Mouse (Mus musculus) ES-Bruce4 (cell line): Measurements from ENCODE around the gene Ang. TPM values are rescaled to one million over a fixed set of nuclear protein-coding genes. Genes with fewer than 3 reads are reported as not detected.

Experiments used
- H3K27ac ChIP-seq: 2 replicates; pipeline ENCODE4 v1.5.1; 2012; ENCODE audit warnings: low read length, inconsistent platforms; ENCODE audit not compliant: insufficient read depth
- H3K27me3 ChIP-seq: 2 replicates; pipeline ENCODE4 v1.6.1; 2012; ENCODE audit warnings: mild to moderate bottlenecking, low read length, inconsistent platforms; ENCODE audit not compliant: control insufficient read depth, poor library complexity, insufficient read depth, severe bottlenecking
- H3K36me3 ChIP-seq: 2 replicates; pipeline ENCODE4 v1.6.1; 2012; ENCODE audit warnings: inconsistent platforms, mild to moderate bottlenecking, low read length, moderate library complexity; ENCODE audit not compliant: control insufficient read depth, poor library complexity, insufficient read depth, severe bottlenecking
- H3K4me1 ChIP-seq: one replicate; pipeline ENCODE4 v1.8.1; 2011; ENCODE audit warnings: low read length; ENCODE audit not compliant: control insufficient read depth, insufficient read depth
- H3K4me3 ChIP-seq: 2 replicates; pipeline ENCODE4 v1.5.1; 2011; ENCODE audit warnings: low read depth, mild to moderate bottlenecking, low read length
- H3K9ac ChIP-seq: 2 replicates; pipeline ENCODE4 v1.6.1; 2012; ENCODE audit warnings: low read depth, mild to moderate bottlenecking, inconsistent platforms; ENCODE audit not compliant: poor library complexity, severe bottlenecking
- H3K9me3 ChIP-seq: replicated peaks from 2 replicates; pipeline ENCODE4 v1.6.1; 2012; ENCODE audit warnings: mild to moderate bottlenecking, low read length, inconsistent platforms; ENCODE audit not compliant: control insufficient read depth, poor library complexity, insufficient read depth, severe bottlenecking
- CTCF ChIP-seq: IDR thresholded peaks from one replicate; pipeline ENCODE4 v1.8.1; 2011; ENCODE audit warnings: low read depth, low read length
- EP300 ChIP-seq: IDR thresholded peaks from 2 replicates; pipeline ENCODE4 v1.6.1; 2011; ENCODE audit warnings: low read depth, low read length; ENCODE audit not compliant: insufficient read depth
- POLR2A ChIP-seq: IDR thresholded peaks from one replicate; pipeline ENCODE4 v1.8.1; 2011; ENCODE audit warnings: low read length; ENCODE audit not compliant: insufficient read depth
- polyA plus RNA-seq: library from polyadenylated mRNA; stranded (reverse); fragments of >200 nt; gene quantifications from 2 replicates; pipeline ENCODE4 v1.2.4, GENCODE M21; 2011; ENCODE audit warnings: low read depth; ENCODE audit not compliant: missing spikeins, insufficient read depth, insufficient read length

Gene Ang
- polyA plus RNA-seq, 1 experiment: 3.2 TPM

DNA sequence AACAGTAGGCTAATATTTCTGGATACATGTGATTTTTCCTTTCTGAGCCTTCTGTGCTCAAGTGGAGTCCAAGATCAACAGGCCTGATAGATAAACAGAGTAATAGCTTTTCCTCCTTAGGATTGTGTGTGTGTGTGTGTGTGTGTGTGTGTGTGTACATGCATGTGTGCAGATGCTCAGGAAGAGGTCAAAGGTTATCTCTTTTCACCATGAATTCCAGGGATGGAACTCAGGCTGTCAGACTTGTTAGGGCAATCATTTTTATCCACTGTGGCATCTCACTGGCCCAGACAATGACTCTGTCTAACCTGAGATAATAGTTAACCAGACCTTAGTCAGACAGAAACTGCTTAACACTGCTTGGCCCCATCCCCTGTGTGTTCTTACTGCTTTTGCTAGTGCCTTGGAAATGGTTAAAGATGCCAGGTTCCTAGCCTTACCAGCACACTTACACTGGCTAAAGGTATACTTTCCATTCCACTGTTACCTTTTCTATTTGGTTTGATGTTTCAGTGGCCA is 15.6 kb downstream of the Ang start:
- Histone ChIP-seq H3K4me1 (no peaks in the 10 kb centered on the region), H3K36me3 (no peaks in the 10 kb centered on the region), H3K27me3 (no peaks in the 10 kb centered on the region), H3K27ac (no peak overlapping the region), H3K9ac (no peak overlapping the region), H3K9me3 (no peaks in the 10 kb centered on the region), H3K4me3 (no peak overlapping the region)
- TF ChIP-seq EP300: no peak
- TF ChIP-seq CTCF: no peak
- TF ChIP-seq POLR2A: no peak

DNA sequence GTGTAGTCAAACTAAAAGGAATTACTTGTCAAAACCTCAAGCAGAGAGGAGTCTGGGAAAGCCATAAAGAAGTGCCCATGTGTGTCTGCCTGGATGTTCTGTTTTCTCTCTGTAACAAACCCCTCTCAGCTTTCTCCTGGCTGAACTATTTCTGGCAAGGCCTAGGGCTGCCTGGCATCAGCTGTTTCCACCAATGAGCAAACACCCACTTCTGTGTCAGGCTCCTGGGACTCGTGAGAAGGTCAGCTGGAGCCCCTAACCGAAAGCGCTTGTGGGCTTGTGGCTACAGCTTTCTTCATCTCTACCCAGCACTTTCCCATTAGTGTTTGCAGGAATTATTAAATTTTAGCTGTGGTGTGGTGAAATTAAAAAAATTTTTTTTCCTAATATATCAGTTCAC is 21.0 kb downstream of the Ang start:
- no peaks in the 10 kb centered on the region for H3K36me3 ChIP-seq
- no peaks in the 10 kb centered on the region for H3K4me1 ChIP-seq
- H3K27ac ChIP-seq: no peak overlapping the region
- TF ChIP-seq CTCF (no peak), POLR2A (no peak), EP300 (no peak)
- H3K27me3 ChIP-seq: no peaks in the 10 kb centered on the region; the same call in 1 of the 2 replicates
- no peaks in the 10 kb centered on the region for H3K9me3 ChIP-seq
- no peak overlapping the region for H3K4me3 ChIP-seq
- no peak overlapping the region for H3K9ac ChIP-seq

DNA sequence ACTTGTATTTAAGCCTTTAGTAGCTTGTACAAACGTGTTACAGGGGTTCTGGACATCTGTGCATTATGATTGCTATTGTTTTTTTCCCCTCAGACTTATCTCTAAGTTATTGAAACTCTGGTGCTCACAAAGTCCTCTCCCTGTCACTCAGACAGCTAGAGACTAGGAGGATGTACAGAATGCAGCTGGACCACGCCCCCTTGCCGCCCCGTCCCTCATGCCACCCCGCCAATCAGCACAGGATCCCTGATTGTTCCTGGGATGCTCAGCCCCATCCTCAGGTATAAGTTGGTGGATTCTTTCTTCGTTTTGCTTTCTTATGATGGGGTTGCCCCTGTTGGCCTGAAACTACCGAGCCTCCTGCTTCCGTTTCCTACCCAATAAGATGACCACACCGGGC is 22.5 kb downstream of the Ang start:
- no peak for TF ChIP-seq POLR2A
- TF ChIP-seq EP300: no peak
- TF ChIP-seq CTCF: no peak

DNA sequence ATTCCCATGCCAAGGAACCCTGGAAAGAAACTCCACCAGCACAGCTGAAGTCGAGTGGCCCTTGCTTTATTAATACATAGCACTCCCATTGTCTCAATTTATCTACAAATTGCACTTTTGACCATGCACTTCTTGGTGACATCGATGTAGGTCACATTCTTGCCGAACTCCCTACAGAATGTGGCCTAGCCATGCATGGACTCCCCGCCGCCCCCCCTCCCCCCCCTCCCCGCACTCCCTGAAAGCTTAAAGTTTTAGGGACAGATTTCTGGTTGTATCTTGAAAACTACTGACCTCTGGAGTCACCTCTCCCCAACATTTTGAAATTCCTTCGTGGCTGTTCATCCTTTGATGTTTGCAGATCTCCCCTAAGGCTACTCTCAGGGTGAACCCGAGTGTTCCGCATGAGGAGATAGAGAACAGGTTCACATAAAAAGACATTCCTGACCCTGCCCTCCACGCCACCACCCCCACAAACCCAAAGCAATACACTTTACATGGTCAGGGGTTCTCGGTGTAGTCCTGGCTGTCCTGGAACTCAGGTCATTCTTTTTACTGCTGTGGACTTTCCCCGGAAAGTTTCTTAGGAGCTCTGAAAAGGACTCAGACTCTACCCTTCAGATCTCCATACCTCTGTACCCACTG is 23.1 kb downstream of the Ang start, which contains the start of gene Eddm3b:
Gene Eddm3b (plus strand): TSS at position 511 of the 645 bp plus-strand sequence.
- no peaks in the 10 kb centered on the region for H3K36me3 ChIP-seq
- no peaks in the 10 kb centered on the region; the same call in 1 of the 2 replicates for H3K27me3 ChIP-seq
- no peak within 1 kb of the TSS for H3K27ac ChIP-seq
- no peaks in the 10 kb centered on the region for H3K9me3 ChIP-seq
- H3K9ac ChIP-seq: no peak within 1 kb of the TSS
- no peaks in the 10 kb centered on the region for H3K4me1 ChIP-seq
- TF ChIP-seq EP300 (no peak), CTCF (no peak), POLR2A (no peak)
- H3K4me3 ChIP-seq: no peak within 1 kb of the TSS

More for the DNA sequence above, 22.5 kb downstream of the Ang start:
- H3K9me3 ChIP-seq: no peaks in the 10 kb centered on the region
- H3K4me1 ChIP-seq: no peaks in the 10 kb centered on the region
- H3K36me3 ChIP-seq: no peaks in the 10 kb centered on the region
- H3K27ac ChIP-seq: no peak overlapping the region
- H3K9ac ChIP-seq: no peak overlapping the region
- no peak overlapping the region for H3K4me3 ChIP-seq
- H3K27me3 ChIP-seq: no peaks in the 10 kb centered on the region; the same call in 1 of the 2 replicates

DNA sequence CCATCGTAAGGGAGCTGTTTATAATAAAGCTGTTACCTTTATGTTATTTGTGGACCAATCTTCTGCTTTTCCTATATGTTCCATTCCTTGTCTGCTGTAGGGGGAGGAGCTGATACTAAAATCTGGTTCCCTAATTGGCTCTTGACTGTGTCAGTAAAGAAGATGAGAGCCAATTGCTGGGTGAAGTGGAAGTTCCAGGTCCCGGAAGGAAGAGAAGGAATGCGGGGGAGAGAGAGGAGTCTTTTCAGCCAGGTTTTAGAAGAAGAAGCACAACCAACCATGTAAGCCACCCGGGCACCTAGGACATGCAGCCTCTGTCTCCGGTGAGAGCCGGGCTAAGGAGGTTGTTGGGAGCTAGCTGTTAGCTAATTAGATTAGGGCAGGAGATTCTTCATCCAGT is 34.7 kb downstream of the Ang start:
- Histone ChIP-seq H3K36me3 (no peaks in the 10 kb centered on the region), H3K9me3 (no peaks in the 10 kb centered on the region), H3K27ac (no peak overlapping the region), H3K9ac (no peak overlapping the region), H3K4me3 (no peak overlapping the region), H3K4me1 (no peaks in the 10 kb centered on the region), H3K27me3 (no peaks in the 10 kb centered on the region)
- no peak for TF ChIP-seq CTCF
- TF ChIP-seq POLR2A: no peak
- no peak for TF ChIP-seq EP300

DNA sequence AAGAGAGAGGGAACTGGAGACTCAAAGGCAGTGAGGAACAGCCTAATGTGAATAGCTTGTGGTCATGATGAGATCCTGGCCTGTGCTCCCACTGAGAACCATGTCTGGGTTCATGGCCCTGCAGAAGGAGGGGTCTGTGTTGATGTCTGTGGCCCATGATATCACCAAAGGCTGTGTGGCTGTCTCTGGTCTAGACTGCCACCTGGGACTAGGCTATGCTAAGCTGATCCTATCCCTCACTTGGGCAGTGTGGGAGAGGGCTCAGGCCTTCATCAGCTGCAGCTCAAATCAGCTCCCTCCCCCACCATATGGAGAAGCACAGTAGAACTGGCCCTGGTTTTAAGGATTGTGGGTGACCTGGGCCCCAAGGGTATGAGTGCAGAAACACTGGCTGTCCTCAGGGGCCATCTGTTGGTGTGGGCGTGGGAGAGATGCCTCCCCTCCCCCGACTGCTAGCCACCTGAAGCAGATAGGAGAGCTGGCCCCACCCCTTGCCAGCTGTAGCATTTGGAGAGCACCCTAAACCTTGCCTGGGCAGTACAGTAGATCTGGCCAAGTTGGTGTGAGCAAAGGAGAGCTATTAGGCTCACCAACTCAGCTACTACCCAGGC is 36.8 kb downstream of the Ang start:
- Histone ChIP-seq H3K9ac (no peak overlapping the region), H3K27me3 (no peaks in the 10 kb centered on the region), H3K27ac (no peak overlapping the region), H3K4me3 (no peak overlapping the region), H3K9me3 (no peaks in the 10 kb centered on the region), H3K36me3 (no peaks in the 10 kb centered on the region), H3K4me1 (no peaks in the 10 kb centered on the region)
- TF ChIP-seq EP300: no peak
- TF ChIP-seq CTCF: no peak
- TF ChIP-seq POLR2A: no peak
